Mouse (Mus musculus) ovary, adult 18-20 months (tissue): ENCODE results near the gene Dgkh.

Experiments
- DNase-seq: peaks from one replicate; pipeline ENCODE4 v3.0.0; 2022; ENCODE audit warnings: low spot score, mixed read lengths

Dgkh gene

DNA sequence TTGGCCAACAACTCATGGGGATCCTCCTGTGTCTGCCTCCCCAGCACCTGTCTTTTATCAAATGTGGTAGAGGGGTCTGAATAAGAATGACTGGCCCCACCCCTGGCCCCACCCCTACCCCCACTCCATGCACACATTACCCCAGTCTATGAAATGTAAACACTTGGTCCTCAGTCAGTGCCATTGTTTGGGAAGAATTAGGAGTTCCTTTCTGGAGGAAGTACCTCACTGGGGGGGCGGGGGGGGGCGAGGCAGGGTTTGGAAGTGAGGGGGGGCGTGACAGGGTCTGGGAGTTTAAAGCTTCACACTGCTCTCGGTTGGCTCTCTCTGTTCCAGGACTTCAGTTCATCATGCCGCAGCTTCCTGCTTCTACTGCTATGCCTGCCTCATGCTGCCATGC is 10.5 kb downstream of the Dgkh start:
- no peak for DNase-seq

DNA sequence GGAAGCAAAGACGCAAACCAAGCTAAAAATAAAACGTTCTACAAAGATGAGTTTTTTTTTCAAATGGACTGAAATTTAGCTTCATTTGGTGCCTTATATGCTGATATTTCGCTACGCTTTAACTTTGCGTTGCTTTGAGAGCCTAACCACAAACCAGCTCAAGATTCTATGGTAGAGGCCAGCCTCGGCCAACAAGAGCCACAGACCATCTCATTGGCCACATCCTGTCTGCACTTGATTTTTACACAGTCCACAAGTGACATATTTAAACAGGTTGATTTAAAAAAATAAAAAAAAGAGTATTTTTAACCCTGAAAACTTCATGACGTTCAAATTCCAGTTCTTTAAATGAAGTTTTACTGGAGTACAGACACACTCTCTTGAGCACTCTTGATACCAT is 16.5 kb downstream of the Dgkh start:
- no peak for DNase-seq

DNA sequence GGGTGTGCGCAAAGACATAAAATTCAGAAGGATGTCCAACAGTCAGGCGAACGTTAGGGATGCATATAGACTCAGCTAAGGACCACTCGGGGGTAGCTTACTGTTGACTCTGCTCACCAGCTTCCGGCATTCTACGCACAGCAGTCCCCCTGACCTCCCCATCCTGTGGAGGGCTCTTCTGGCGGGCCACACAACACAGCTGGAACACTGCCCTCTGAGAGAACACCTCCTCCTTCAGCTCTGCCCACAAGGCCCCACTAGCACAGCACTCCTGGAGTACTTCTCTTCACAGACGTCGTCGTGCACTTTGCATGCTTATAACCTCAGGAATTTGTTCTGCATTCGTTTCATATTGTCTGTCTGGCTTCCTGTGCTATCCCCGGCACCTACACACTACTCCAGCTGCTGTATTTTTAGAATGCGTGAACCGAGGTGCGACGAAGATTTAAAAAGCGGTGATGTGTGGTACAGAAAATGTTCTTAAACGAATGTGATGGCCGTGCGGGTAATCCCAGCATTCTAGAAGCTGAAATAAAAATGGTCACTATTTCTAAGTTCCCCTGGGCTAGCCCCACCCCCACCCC is 19.9 kb downstream of the Dgkh start:
- no peak for DNase-seq

DNA sequence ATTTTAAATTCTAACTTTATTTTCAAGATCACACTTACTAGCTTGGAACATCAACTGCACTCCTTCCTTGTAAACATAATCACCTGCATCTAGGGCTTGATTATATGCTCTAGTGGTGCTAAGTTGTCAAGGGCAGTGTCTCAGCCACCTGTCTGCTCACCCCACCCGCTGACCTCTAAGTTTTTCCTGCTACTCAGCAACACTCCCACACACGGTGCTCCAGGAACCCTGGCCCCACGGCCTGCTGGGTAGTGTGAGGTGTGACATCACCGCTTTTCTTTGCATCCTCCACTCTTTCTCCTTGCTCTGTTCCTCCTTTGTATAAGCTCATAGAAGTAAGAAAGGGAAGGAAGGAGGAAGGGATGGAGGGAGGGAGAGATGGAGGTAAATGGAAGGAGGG is 21.9 kb downstream of the Dgkh start:
- no peak for DNase-seq

DNA sequence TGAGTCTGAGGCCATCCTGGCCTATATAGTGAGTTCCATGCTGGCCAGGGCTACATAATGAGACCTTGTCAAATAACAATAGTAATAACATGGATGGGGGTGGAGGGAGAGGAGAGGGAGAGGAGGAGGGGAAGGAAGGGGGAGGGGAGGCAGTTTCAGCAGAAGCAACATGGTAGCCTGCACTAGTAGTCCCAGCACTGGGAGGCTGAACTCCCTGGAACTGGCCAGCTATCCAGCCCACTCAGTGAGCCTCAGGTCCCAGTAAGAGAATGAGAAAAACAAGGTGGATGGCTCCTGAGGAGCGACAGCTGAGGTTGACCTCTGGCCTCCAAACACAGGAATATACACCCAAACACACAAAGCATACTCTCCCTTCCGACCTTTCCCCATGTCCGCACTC is 27.0 kb downstream of the Dgkh start:
- no peak for DNase-seq

DNA sequence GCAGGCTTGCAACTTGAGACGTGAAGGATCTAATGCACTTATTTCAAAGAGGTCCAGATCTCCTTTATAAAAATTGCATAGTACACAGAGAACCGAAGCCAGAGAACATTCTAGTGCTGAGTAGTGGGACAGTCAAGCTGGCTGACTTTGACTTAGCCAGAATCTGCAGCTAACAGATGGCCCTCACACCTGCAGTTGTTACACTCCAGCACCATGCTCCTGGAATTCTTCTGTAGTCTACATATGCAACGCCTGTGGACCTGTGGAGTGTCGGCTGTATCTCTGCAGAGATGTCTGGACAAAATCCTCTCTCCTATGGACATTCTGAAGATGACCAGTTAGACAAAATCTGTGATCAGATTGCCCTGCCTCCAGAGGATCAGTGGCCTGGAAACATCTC is 28.6 kb downstream of the Dgkh start:
- DNase-seq = no peak

DNA sequence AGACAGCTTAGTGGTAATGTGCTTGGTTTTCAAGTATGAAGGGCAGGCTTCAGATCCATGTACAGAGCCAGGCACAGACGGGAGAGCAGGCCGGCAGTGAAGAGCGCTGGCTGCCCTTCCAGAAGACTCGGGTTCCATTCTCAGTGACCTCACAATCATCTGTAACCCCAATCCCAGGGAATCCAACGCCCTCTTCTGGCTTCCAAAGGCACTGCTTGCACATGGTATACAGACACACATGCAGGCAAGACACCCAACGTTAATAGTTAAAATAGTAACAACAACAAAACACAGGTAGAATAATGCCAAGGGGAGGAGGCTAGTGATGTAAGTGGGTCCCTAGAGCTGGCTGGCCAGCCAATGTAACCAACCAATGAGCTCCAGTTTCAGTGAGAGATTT is 29.2 kb downstream of the Dgkh start:
- no peak for DNase-seq

DNA sequence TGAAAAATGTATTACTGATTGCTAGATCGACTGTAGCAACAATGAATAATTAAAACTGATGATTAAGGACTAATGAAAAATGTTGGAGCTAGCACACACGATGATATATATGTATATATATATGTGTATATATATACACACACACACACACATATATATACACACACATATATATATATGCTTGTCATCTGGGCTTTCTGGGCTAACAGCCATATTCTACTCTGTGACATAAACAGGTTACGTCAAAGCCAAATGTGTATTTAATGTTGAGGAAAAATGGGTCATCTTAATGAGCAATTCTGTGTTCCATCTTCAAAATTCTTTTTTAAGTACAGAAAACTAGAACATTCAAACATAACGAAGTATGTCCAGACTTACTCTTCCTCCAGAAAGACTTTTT is 30.5 kb downstream of the Dgkh start:
- no peak for DNase-seq

DNA sequence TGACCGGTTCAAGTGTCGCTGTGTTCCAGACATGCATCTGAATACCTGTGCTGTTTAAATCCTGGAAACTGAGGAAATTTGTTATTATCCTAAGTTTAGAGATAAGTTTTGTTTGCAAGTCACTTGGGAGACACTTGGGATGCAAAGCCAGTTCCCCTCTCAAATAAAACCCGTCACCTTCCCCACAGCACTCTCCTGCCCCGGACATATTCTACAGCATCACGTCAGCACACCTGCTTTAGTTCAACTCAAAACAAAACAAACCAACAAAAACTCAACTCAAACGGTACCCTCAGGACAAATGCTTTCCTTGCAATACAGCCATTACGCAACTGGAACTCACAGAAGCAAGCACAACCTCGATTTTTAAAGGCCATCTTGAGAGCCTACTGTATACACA is 31.1 kb downstream of the Dgkh start:
- no peak for DNase-seq

DNA sequence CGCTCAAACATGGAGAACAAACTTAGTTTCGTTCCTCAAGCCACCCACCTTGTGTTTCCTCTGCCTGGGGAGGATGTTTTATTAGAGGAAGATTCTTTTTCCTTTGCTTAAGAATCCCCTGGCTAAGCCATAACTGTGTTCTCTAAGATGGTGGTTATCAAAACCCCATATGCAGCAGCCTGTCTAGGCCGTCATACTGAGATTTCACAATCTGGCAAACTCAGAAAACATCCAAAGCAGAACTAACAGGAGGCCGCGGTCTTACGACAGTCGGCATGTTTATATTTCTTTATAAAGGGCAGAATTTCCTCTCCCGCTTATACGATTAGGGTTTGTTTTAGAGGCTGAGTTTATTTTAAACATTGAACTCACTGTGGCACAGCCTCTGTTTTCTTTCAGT is 31.5 kb downstream of the Dgkh start:
- DNase-seq = no peak

DNA sequence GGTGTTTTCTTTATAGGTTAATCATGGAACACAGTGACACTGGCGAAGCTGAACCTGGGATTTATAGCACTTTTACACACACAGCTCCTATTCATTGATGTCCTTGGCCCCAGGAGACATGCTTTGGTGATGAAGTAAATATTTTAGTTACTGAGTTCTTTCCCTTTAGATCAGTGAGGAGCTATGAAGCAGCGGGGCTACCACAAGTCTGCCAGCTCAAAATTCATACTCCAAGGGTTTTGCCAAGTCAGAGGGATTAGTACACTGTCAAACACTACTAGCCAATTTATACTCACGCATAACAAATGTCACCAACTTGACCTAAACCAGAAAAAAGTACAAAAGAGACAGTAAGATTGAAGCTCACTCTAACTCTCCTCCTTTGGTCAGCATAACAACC is 32.9 kb downstream of the Dgkh start:
- DNase-seq = no peak

DNA sequence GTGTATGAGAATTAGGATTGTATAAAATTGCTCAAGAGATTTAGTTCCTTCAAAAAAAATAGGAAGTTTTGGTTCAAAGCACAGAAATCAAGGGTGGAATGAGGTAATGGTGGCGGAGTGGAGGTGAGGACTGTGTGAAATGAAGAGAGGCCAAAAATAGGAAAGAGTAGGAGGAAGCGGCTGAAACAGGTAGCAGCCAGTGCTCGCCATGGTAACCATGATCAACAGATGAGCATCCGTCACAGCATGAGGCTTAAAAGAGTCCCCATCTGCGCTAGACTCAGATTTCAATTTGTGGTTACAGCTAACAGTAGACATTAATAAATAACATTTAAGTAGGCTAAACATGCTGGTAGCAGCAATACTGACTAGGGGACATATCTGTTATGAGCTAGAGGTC is 33.4 kb downstream of the Dgkh start:
- no peak for DNase-seq

DNA sequence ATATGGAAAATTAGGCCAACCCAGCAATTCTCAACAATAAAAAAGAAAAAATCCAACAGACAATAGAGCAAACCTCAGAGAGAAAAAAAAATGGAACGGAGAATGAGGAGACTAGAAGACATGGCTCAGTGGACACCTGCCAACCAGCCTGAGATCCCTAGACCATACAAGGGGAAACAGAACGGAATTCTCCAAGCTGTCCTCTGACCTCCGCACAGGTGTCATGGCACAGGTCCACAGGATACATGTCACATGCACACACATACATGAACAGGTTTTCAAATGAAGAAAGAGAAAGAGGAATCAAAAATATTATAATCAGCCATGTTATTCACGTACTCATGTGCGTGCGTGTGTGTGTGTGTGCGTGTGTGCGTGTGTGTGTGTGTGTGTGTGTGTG is 38.5 kb downstream of the Dgkh start:
- DNase-seq = no peak

DNA sequence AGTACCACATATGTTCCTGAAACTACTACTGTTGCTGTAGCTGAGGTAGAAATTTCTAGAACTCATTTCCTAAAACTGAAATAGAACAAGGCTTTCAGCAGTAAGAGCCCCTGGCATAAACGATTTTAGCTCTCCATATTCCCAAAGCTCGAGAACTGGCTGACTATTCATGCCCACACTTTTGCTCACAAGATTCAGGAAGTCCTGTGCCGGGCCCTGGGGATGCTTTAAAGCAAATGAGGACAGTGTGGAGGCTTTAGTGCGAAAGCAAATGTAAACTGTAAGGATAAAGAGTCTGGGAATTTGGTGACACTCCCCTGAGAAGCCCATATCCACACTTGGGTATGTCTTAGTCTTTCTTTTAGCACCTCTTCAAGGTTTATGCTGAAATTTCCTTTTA is 40.0 kb downstream of the Dgkh start:
- DNase-seq = no peak

DNA sequence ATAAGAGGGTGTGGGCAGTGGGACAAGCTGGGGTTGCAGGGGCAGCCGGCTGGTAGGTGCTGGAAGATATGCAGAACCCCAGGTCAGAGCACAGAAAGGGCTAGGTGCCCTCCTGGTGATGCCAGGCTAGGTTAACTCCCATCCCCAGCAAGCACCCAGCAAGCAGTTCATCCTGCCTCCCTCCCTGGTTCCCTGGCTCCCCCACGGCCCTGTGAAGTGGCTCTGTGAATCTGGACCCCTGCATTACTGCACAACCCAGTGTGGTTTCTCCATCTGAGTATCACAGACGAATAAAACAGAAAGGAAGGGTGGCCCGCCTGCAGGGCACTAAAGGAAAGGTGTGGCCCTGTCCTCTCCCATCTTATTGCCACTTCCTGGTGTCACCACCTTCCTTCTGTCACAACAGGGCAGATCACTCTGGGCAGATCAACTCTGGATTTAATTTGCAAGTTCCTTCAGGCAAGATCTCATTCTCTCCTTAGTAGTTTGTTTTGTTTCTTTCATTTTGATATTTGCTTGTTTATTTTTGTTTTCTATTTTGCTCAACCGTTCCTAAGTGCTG is 40.6 kb downstream of the Dgkh start:
- DNase-seq = no peak

DNA sequence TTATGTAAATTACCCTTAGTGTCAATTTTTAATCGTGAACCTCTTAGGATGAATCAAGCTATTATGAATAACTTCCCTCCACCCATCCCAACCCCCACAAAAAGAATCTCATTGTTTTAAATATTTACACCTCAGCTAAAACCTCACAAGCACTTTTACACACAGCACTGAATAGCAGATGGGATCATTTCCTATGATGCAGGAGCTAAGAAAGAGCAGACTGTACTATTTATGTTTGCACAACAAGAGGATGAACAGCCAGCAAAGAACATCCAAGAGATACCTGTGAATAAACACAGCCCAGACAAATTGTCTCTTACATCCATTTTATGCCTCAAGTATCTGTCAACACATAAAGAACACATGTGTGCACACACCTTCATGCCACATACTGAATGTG is 41.7 kb downstream of the Dgkh start:
- DNase-seq = no peak

DNA sequence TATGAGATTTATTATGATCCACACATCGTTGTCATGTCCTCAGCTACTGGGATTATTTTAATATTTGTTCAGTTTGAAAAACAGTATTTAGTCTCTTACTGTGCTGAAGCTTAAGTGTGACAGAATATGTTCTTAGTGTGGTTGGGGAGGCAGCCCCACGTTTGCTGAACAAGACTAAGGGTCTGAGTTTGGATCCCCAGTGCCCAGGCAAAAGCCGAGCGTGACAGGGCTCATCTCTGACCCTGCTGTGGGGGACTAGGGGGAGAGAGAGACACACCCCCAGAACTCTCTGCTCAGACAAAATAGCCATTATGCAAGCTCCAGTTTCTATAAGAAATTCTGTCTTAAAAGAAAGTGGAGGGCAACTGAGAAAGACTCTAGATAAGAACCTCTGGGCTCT is 42.2 kb downstream of the Dgkh start:
- no peak for DNase-seq

DNA sequence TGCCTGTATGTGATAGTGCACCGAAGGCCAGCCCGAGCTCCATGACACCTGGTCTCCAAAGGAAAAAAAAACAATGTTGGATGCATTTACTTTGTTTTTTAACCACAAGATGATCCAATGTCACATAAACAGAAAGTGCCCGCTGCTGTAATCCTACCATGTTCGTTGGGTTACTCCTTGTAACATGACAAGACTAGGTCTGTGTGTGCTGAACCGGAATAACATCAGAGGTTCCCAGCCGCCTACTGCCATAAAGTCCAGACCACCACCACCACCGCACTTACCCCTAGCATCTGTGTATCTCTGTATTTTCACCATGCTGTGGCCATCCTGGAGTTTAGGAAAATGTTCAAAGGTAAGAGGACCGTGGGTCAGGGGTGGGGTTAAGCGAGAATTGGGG is 42.6 kb downstream of the Dgkh start:
- DNase-seq = no peak

DNA sequence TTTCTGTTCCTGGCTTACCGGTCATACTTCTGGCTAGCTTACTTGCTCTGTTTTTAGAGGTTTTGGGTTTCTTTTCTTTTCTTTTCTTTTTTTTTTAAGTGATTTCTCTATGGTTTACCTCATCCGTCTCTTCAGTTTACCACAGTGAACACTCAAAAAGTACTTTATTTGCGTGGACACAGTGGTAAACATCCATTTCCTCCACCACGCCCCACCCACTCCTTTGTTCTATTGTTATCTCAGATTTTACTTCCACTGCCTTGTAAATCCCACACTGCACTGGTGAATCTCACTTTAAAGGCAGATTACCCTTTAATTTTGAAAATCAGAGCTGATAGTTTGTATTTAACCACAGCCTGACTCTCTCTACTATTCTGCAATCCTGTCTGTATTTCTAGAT is 44.9 kb downstream of the Dgkh start:
- no peak for DNase-seq

DNA sequence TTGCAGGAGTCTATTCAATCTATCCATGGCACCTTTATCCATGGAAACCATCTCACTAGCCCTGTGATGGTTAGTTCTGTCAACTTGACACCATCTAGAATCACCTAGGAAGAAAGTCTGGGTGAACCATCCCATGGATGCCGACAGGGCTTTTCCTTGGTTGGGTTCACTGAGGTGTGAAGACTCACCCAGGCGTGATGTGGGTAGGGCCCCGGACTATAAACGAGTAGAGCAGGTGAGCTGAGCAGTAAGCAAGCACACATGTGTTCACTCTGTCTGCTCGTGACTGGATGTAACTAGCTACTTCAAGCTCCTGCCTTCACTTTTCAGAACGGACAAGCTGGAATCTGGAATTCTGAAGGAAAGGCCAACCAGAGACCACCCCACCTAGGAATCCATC is 45.9 kb downstream of the Dgkh start:
- DNase-seq = no peak

DNA sequence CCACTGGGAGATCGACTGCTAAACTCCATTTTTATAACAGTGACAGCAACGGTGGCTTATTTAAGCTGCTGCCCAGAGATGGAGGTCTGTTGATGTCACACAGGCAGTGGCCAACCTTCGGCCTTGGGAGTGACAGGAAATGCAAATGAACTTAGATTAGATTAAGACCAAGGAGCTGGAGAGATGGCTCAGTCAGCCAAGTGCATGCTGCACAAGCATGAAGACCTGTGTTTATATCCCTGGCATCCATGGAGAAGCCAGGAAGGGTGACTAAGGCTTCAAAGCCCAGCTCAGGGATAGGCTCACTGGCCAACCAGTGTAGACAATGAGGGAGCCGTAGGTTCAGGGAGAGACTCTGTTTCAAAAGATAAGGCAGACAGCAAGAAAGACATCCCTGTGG is 48.4 kb downstream of the Dgkh start:
- no peak for DNase-seq

DNA sequence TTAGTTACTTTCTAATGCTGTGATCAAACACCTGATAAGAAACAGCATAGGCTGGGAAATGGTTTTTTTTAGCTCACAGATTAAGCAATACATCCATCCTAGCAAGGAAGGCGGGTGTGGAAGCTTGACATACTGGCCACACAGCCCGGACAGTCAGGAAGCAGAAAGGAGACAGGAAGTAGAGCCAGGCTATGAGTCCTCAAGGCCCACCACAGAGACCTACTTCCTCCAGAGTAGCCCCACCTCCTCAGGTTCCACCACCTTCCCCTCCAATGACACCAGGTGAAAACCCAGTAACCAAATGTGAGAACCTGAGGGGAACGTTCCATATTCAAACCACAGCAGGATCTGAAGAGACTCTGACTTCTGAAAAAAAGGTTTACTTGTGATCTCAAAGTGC is 53.6 kb downstream of the Dgkh start:
- no peak for DNase-seq

DNA sequence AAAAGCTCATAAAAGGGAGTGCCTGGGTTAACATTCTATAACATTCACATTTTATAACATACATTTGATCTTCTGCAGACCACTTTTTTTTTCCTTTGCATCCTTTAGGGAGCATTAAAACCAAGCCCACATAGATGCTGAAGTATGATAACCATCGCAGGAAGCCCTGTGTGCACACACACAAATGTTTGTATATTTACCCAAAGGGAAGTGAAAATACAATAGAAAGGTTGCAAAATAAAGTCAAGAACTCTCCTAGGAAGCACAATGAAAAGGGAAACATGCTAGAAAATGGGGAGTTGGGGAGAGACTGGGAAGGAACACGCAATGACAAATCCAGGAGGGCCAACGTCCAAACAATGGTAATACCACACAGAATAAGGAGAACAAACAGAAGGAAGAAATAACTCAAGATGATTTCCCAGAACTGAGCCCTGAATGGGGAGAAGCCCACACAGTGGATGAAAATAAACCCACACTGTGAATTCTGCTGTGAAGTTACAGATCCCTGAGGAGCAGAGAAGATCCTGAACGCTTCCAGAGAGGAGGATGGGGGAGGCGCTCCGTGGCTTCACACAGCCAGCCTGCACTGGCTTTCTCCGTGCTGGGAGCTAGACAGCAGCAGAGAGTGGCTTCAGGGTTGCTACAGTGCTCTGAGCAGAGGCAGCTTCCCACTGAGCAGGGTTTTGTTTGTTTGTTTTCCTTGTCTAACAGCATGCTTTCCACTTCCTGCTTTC is 54.6 kb downstream of the Dgkh start:
- DNase-seq = no peak

DNA sequence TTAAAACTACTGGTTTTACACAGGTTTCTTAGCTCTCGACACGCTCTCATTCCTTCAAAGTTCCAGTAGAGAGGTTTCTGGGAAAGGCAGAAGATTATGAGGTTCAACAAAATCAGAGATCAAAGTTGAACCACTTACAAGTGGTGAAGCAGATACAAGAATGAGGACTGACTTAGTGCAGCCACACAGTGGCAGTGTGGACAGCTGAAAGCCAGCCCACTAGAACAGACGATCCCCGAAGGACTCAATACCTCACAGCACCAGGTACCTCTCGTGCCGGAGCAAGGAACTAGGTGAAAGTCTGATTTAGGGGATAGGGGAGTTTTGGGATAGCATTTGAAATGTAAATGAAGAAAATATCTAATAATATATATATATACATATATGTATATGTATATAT is 56.1 kb downstream of the Dgkh start:
- DNase-seq = no peak
